20 mouse cellular contexts compared by ENCODE assay signal in genomic region chr19:57088804-57089369, GRCm38 (mm10).
"Had no signal": no experiment of that assay in that cellular context is flagged by ENCODE, and none has a peak within 500 bp of the region (broad histone marks: within the 10 kb centered on the region; RNA-seq: fewer than 3 reads in every experiment).

No protein-coding gene starts in this region.

- H3K36me3 ChIP-seq: limb, embryonic 13.5 days; liver, embryonic 15.5 days; midbrain, embryonic 15.5 days; neural tube, embryonic 13.5 days; stomach, embryonic 15.5 days had no signal

- H3K4me1 ChIP-seq: liver, embryonic 15.5 days; megakaryocyte, embryonic 14.5 days; midbrain, embryonic 15.5 days had no signal

- H3K9me3 ChIP-seq: liver, embryonic 15.5 days; midbrain, embryonic 15.5 days; stomach, embryonic 15.5 days had no signal

- ATAC-seq: midbrain, embryonic 15.5 days had no signal

- H3K27ac ChIP-seq: kidney, postnatal 0 days; limb, embryonic 13.5 days; liver, embryonic 15.5 days; midbrain, embryonic 15.5 days; neural tube, embryonic 13.5 days; stomach, embryonic 15.5 days had no signal

- H3K9ac ChIP-seq: limb, embryonic 13.5 days; liver, embryonic 15.5 days; lung, embryonic 14.5 days; midbrain, embryonic 15.5 days; neural tube, embryonic 13.5 days; stomach, embryonic 15.5 days had no signal

- DNase-seq: kidney, adult 11 months; kidney, adult 9 months; kidney, postnatal 4 days; layer of hippocampus, postnatal 36 days; left cerebral cortex, postnatal 4 days; lung, embryonic 14.5 days; lung, postnatal 10 days; lung, postnatal 4 days; right cerebral cortex, postnatal 25 days; thymus, adult 2 months; thymus, postnatal 25 days had no signal

- H3K4me2 ChIP-seq: limb, embryonic 13.5 days; liver, embryonic 11.5 days; liver, embryonic 15.5 days; lung, embryonic 14.5 days; midbrain, embryonic 11.5 days; midbrain, embryonic 15.5 days; neural tube, embryonic 13.5 days; stomach, embryonic 15.5 days had no signal

- H3K4me3 ChIP-seq: limb, embryonic 13.5 days; liver, embryonic 15.5 days; megakaryocyte, embryonic 14.5 days; midbrain, embryonic 15.5 days; neural tube, embryonic 13.5 days; stomach, embryonic 15.5 days had no signal

- H3K27me3 ChIP-seq: limb, embryonic 13.5 days; liver, embryonic 15.5 days; midbrain, embryonic 15.5 days; neural tube, embryonic 13.5 days; stomach, embryonic 15.5 days had no signal
